Mouse (Mus musculus): ENCODE measurements at regions not wholly inside any gene's neighbourhood (a gene's known extent, or its start where the extent isn't known, plus 50 kb on each side); places are given as distances from the start of the nearest gene placed in this dataset.

DNA sequence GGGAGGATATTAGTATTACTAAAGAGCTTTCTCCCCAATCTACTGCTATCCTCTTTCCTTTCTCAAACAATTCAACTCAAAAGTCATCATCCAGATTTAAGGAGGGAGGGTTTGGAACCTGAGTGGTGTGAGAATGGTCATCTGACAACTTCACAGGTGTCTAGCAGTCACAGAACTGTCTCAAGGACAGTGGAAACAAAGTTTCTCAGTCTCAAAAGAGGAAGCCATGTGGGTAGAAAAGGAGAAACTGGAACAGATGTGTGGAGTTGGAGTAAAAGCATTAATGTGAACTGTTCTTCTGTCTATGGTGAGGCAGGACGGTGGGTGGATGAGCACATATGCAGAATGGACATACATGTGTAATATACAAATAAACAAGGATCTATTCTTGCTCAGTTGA is 127.2 kb upstream of the Vldlr start:
- no peak for TF ChIP-seq POLR2A (IDR thresholded peaks at IDR 0.05; ENCODE audit: borderline replicate concordance, insufficient read depth, low read length)
- no peak for TF ChIP-seq CTCF (IDR thresholded peaks at IDR 0.05; ENCODE audit: borderline replicate concordance, insufficient read depth, low read depth, low read length)

All from cerebellum, adult 2 months (tissue).